Mouse (Mus musculus) left cerebral cortex, postnatal 10 days (tissue): ENCODE measurements around the gene Tubgcp3. TPM values are rescaled to one million over a fixed set of nuclear protein-coding genes. Genes with fewer than 3 reads are reported as not detected.
A peak's percentile ranks its signal among the peaks of the same experiment; 100 is the strongest.

ENCODE experiments used
- DNase-seq, 2 experiments: peaks; one replicate each; pipeline ENCODE4 v3.0.0; 2021 to 2022; ENCODE audit warnings: low spot score in 2 of 2, mixed read lengths in 1 of 2; ENCODE audit errors: extremely low spot score in 1 of 2
- intact Hi-C: fragments of 180-260 bp; cut with DNase I; formaldehyde crosslinking; loops from one replicate; pipeline ENCODE4 v1.15.1; 2025
- microRNA-seq: library from miRNA; unstranded; fragments of <30 nt; microRNA quantifications from one replicate; pipeline ENCODE4 v1.2.0, GENCODE M21; 2022
- total RNA-seq, 2 experiments: library from RNA; stranded (reverse); gene quantifications; 2 replicates each; pipeline ENCODE4 v1.2.3; 2021

Tubgcp3 gene
- total RNA-seq, 2 experiments from 2014 or later = 32.3 to 32.7 TPM

DNA sequence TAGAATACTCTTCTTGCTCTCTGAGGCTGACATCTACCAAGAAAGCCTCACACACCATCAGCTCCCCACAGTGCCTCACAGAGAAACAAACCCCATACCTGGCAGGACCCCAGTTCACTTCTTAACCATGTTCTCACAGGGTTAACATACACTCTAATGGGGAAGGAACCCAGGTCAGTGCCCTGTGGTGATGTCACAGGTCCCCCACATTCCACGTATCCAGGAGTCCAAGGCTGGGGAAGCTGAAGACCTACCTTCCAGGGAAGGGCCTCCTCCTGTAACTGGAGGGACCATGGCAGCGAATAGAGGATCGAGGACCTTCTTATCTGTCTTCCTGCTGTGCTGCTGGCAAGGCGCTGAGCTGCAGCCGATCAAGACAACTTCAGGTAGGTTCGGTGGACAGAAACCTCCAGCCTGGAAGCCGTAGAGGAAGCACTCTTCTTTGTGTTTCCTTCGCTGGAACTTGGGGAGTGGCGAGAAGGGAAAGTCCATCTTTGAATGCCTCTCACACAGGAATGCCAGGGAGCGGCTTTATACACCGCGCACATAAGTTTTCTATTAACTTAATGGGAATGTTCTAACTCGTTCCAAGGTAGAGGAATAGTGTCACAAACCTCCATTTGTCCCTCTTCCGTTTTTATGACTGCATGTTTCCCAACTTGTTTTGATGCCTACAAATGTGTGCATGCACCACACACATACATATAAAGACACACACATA, 99.1 kb downstream of the Tubgcp3 start, which contains the start of gene Spaca7:
Gene Spaca7, plus strand, starts transcription at position 216 of the 721 bp plus-strand sequence.
- DNase-seq = no peak
- intact Hi-C loops = no loop called here

DNA sequence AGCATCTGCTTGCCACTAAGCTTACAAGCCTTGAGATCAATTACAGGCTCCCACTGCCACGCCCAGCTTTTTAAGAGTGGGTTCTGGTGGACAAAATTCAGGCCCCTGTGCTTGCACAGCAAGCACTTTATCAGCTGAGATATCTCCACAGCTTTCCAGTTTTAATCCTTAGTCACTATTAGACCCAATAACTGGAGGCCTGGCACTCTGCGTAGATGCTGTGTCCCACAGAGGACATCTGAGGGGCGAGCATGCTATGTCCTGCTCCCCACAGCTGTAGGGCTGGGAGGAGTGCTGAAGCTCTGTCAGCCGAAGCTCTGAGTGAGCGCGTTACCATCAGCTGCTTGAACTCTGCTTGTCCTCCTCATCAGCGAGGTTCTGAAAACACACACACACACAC, 105.5 kb downstream of the Tubgcp3 start:
- intact Hi-C loops = no loop called here
- DNase-seq = no peak

DNA sequence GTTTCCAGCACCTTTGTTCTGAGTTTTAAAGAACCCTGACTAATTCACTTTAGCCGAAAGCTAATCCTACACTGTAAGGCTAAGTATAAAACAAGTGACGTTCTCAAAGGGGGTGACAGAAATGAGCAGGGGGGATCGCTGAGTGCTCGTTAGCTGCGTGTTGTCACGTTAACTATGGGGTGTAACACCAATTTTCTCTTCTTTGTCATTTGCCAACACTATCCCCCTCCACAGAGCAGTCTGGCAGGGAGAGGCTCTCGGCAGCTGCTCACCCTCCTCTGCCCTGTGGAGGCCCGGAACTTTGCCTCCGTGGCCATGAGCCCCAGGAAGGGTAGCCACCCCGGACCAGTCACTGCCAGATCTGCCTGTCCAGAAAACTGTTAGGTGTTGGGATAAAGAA, 106.6 kb downstream of the Tubgcp3 start:
- intact Hi-C loops = no loop called here

DNA sequence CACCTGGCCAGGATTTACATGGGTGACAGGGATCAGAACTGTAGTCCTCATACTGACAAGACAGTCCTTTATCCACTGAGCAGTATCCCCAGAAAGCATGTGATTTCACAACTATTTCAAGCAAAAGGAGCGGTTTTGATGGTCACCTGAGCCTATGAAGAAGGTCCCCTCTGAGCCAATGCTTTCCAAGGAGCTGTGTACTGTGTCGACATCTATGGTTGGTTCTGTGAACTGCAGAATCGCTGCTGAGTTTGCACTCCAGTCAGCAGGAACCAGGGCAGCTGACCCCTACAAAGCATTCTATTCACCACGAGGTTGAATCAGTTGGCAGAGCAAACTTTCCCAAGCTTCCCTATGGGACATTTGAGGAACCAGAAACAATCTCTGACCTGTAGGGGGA, 107.7 kb downstream of the Tubgcp3 start:
- peak; percentile 27 to 52 for DNase-seq
- intact Hi-C loops = loop anchor here (5.0 kb wide), 2 partner anchors 172 to 562 kb away; no protein-coding TSS in a partner anchor

More for the DNA sequence above, 106.6 kb downstream of the Tubgcp3 start:
- no peak for DNase-seq

Small RNAs within 50 kb of the gene (microRNA-seq; reads per million reads assigned to microRNA genes)
- gene Gm26483 = not detected

Other genes with a start within 250 kb of the Tubgcp3 start
- gene Spaca7, start 99.2 kb downstream of the Tubgcp3 start, total RNA-seq = not detected
- 10 to 100 TPM; 50.1 to 52.6 TPM for gene Atp11a, start 84.8 kb upstream of the Tubgcp3 start, total RNA-seq
- 100 to 1,000 TPM; 280 to 298 TPM for gene Mcf2l, start 201.6 kb upstream of the Tubgcp3 start, total RNA-seq